Mouse (Mus musculus) testis, adult 2 months (tissue): ENCODE data around the gene Sncb.

Experiments
- CTCF ChIP-seq: fragments of 200-500 bp; IDR thresholded peaks from 2 replicates; pipeline ENCODE4 v1.5.1; 2012; ENCODE audit warnings: low read depth, mild to moderate bottlenecking, inconsistent platforms, low read length, moderate library complexity; ENCODE audit not compliant: control insufficient read depth, insufficient read depth, insufficient replicate concordance
- POLR2A ChIP-seq: fragments of 200-500 bp; IDR thresholded peaks from 2 replicates; pipeline ENCODE4 v1.6.1; 2012; ENCODE audit warnings: low read depth, mild to moderate bottlenecking, inconsistent platforms, low read length, moderate library complexity; ENCODE audit not compliant: control insufficient read depth

DNA sequence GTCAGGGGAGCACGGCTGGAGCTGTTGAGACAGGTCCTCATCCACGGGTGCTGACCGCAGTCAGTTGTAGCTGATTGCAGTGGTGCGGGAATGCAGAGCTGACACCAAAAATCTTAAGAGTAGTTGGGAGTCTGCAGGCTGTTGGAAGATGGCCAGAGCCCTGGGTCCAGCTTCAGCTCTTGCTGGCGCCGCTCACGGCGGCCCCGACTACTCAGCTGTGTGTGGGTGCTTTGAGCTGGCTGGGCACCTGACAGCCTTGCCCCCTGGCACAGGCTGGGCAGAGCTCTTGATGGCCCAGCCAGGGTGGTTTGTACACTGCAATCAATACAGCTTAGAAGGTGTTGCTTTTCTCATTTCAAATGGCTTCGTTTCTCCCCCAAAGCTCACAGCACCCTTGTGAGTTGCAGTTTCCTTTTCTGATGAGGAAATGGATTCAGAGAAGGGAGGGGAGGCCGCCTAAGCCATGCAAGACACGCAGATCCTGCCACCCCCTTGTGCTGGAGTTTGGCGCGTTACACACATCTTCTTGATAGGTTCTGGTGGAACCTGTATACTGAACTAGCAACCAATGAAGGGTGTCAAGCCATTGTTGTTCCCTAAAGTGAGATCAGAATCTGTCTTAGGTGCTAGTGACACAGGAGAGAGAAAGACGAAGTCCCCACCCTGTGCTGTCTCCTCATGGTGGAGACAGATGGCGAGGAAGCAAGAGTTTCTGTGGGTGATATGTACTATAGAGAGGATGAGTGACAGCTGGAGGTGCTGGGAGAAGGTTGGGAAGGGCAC is 31.7 kb upstream of the Sncb start:
- TF ChIP-seq CTCF, result no peak
- TF ChIP-seq POLR2A, result no peak
